Comparison of ENCODE assay signal across 21 mouse cellular contexts in genomic region chr10:13801296-13801695, GRCm38 (mm10).
A peak's percentile ranks its signal among the peaks of the same experiment; 100 is the strongest.
DNase-seq lines count a peak whose midpoint lies in the region; ATAC-seq lines count a peak whose summit lies in the region.
"Had no signal": no experiment of that assay in that cellular context is flagged by ENCODE, and none has a peak within 500 bp of the region (broad histone marks: within the 10 kb centered on the region; RNA-seq: fewer than 3 reads in every experiment).

No protein-coding gene starts in this region.

- H3K4me2 ChIP-seq in heart, embryonic 11.5 days = no peak overlapping the region
- no peak overlapping the region for H3K4me2 ChIP-seq in hindbrain, embryonic 12.5 days (replicated peaks)
- H3K4me2 ChIP-seq: embryonic facial prominence, embryonic 15.5 days; heart, embryonic 13.5 days had no signal

- DNase-seq in cerebellum, adult 18-20 months = peak; percentile 71 to 76
- peak; percentile 78 for DNase-seq in cerebellum, adult 9-11 months
- peak; percentile 73 to 78 for DNase-seq in cerebellum, postnatal 36 days
- DNase-seq: adrenal gland, adult 8-10 months; adrenal gland, postnatal 36 days; embryo, embryonic 11 days; gastrocnemius, adult 2 months; gastrocnemius, postnatal 25 days; heart, postnatal 36 days; kidney, adult 11 months had no signal

- ATAC-seq in cerebellum, adult (ENCODE audit: insufficient number of reproducible peaks, low FRiP score, low TSS enrichment) = peak; percentile 66
- ATAC-seq in heart, embryonic 11.5 days (replicated peaks; ENCODE audit: insufficient number of reproducible peaks, low FRiP score, low TSS enrichment) = no peak
- no peak for ATAC-seq in hindbrain, embryonic 12.5 days (ENCODE audit: low FRiP score)
- ATAC-seq in activated CD4-positive, CD25-positive, alpha-beta regulatory T cell, adult 4 months = no peak
- ATAC-seq: forebrain, embryonic 14.5 days; hindbrain, embryonic 16.5 days; inflammation-experienced regulatory T-cells, adult 6 months had no signal

- H3K36me3 ChIP-seq in heart, embryonic 11.5 days (ENCODE audit: control insufficient read depth, insufficient read depth, low read length) = peaks cover 7% of the 10 kb centered on the region
- peaks cover 15% of the 10 kb centered on the region for H3K36me3 ChIP-seq in hindbrain, embryonic 12.5 days

- H3K9me3 ChIP-seq in heart, embryonic 11.5 days (replicated peaks; ENCODE audit: control insufficient read depth, low read length) = 0 out of 2 replicates have a peak, but pooled peaks cover 3% of the 10 kb centered on the region
- H3K9me3 ChIP-seq in hindbrain, embryonic 12.5 days (replicated peaks) = no peaks in the 10 kb centered on the region
- H3K9me3 ChIP-seq: embryonic facial prominence, embryonic 15.5 days; forebrain, embryonic 10.5 days had no signal

- 84% methylated on average over 5 of the region's 5 CpGs for WGBS in heart, embryonic 11.5 days (ENCODE audit: insufficient replicate concordance)
- WGBS in hindbrain, embryonic 12.5 days = 91% methylated on average over 5 of the region's 5 CpGs

- no peaks in the 10 kb centered on the region for H3K4me1 ChIP-seq in heart, embryonic 11.5 days (ENCODE audit: control insufficient read depth, insufficient read depth, low read length)
- no peaks in the 10 kb centered on the region for H3K4me1 ChIP-seq in hindbrain, embryonic 12.5 days
- H3K4me1 ChIP-seq: embryonic facial prominence, embryonic 15.5 days; forebrain, embryonic 10.5 days; heart, embryonic 13.5 days had no signal

- no peaks in the 10 kb centered on the region for H3K27me3 ChIP-seq in heart, embryonic 11.5 days (ENCODE audit: control insufficient read depth, insufficient read depth, low read length)
- H3K27me3 ChIP-seq in hindbrain, embryonic 12.5 days = no peaks in the 10 kb centered on the region
- H3K27me3 ChIP-seq: embryonic facial prominence, embryonic 15.5 days; heart, embryonic 13.5 days had no signal

- H3K27ac ChIP-seq in heart, embryonic 11.5 days (ENCODE audit: low read depth, low read length) = no peak overlapping the region
- no peak overlapping the region for H3K27ac ChIP-seq in hindbrain, embryonic 12.5 days
- H3K27ac ChIP-seq: embryonic facial prominence, embryonic 15.5 days; forebrain, embryonic 10.5 days; gastrocnemius, adult 2 months; heart, embryonic 13.5 days had no signal

- H3K4me3 ChIP-seq in heart, embryonic 11.5 days (ENCODE audit: low read depth, low read length) = no peak overlapping the region
- no peak overlapping the region for H3K4me3 ChIP-seq in hindbrain, embryonic 12.5 days
- H3K4me3 ChIP-seq: embryonic facial prominence, embryonic 15.5 days; erythroblast, embryonic 14.5 days; forebrain, embryonic 10.5 days; gastrocnemius, adult 2 months; heart, embryonic 13.5 days had no signal

- H3K9ac ChIP-seq in heart, embryonic 11.5 days (ENCODE audit: low read depth, low read length) = no peak overlapping the region
- H3K9ac ChIP-seq in hindbrain, embryonic 12.5 days = no peak overlapping the region
- H3K9ac ChIP-seq: embryonic facial prominence, embryonic 15.5 days; heart, embryonic 13.5 days had no signal
